Mouse (Mus musculus): Measurements from ENCODE around the gene Hdac7.
A peak's percentile ranks its signal among the peaks of the same experiment; 100 is the strongest.

Gene Hdac7

DNA sequence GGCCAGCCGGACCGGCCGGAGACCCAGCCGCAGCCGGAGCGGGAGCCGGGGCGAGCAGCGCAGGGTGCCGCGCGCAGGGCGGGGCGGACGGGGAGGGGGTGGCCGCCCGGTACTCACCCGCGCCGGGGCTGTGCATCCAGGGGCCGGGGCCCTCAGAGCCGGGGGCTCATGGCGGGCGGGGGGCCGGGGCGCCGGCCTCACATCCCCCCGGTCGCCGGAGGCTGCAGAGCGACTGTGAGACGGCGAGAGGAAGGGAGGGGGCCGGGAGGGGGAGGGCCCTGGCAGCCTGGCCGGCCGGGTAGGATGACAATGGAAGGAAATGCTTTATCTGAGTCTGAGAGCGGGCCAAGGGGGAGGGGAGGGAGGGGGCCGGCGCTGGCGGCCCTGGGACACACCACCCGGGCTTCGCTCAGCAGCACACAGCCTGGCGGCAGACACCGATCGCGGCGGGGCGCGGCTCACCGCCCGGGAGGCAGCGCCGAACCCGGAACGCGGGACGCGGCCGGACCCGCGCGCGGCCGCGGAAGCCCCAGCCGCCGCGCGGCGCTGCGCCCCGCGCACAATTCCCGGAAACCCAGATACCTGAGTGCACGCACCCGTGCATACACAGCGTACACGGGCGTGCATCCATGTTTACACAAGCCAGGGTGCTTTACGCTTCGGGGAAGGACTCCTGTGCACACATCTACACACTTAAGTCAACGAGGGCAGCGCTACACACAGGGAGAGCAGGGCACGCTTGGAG, 12.9 kb downstream of the Hdac7 start:
- DNase-seq = peak; percentile 75

DNA sequence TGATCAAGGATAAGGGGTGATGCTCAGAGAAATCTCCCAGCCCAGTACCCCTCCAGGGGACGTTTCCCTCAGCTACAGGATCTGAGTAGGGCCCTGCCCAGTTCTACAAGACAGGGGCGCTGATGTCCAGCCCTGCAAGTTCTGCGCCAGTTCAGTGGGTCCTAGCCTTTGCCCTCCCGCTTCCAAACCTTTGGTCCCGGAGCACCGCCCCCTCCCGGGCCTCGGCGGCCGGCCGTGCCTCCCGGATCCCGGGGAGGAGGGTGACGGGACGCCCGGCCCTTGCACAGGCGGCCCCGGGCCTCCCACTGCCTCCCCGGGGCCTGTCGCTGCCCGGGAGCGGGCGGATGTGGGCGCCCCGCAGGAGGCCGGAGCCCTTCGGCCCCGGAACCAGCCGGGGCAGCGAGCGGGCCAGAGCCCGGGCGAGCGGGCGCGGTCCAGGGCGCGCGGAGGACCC, 13.5 kb downstream of the Hdac7 start:
- DNase-seq = peak; percentile 61

GRCm38 (mm10) chr15:97830253-97830787, 14.0 kb downstream of the Hdac7 start:
- no peak for DNase-seq

DNA sequence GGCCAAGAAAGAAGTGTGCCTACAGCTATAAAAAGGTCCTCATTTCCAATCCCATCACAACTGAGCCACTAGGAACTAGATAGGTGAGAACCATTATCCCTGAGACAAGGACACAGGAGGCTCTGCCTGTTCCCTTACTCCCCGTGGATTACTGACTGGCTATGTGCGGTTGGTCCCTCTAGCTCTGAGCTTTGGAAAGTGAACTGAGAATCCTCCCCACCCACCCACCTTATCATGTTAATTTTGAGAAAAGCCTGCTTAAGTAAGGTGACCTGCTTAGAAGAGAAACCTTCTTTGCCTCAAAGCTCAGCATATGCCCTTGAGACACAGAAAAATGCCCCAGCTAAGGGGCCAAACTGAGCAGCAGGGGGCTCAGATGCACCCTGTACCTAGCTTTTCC, 14.9 kb downstream of the Hdac7 start:
- no peak for DNase-seq

DNA sequence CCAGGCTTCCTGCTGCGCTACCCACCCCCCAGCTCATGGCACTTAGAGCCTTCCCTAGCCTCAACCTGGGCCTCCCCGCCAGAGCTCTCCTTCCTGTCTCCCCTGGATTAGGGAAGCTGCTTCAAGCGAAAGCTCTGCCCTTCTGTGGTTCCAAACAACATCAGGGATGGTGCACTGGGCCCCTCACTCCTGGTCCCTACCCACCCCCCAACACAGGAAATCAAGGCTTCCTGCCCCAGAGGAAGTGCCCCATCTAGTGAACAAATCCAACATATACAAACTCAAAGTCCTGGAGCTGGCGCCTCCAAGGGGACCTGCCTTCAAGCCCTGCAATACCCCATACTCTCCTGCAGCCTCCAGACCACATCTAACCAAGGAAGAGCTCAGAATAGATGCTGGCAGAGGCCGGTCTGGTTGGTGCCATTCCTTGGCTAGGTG, 15.4 kb downstream of the Hdac7 start:
- DNase-seq = peak; percentile 74

DNA sequence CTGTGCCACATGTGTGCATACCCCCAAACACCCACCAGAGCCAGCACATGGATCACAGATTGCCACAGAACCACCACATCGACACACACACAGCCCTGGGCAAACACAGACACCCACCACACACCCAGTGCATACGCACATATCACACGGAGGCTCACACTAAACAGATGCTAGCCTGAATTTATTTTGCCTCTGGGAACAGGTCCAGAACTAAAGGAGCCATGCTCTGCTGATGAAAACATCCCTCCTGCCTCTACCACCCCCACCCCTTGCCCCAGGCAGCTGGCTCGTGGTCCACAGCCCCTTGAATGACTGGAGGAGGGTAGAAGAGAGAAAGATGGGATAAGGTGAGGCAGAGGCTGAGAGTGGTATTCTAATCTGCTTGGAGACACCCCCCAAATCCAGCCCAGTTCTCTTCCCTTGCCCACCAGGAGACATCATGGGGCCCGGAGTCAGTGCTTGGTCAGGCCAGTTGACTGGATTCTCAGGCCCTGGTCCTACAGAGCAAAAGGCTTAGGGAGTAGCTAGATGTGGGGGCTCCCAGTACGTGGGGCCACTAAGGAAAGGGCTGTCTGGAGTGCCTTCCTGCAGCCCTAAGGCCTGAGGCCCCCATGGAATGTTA, 16.0 kb downstream of the Hdac7 start:
- no peak for DNase-seq

GRCm38 (mm10) chr15:97827401-97827800, 16.9 kb downstream of the Hdac7 start:
- DNase-seq = no peak

DNA sequence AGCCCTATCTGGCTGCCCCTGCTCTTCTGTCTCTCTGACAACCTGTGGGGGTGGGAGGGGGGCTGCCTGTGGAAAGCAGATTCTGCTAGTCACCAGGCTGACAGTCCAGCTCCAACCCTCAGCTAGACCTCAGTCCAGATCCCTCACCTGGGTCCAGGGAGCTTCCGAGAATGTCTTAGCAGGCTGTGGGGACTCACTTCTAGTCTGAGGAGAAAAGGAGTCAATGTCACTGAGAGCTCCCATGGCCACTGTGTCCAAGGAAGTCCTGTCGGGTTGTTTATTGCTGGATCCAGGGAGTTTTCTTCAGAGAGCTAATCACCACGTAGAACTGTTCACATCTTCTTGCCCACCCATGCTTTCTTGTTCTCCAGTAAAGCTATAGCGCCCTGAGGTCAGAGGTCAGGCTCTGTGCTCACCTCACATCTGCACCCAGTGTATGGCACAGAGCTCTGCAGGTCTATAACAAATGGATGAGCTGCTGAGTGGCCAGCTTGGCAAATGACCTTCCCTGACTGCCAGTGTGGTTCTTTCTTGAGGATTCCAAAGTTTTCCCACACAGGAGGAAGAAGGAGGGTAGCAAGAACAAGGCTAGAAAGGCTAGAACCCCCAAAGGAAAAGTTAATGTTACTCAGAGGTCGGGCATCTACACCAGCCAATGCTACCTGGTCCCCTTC, 17.6 kb downstream of the Hdac7 start:
- no peak for DNase-seq

GRCm38 (mm10) chr15:97825941-97826587, 18.2 kb downstream of the Hdac7 start:
- peak; percentile 61 for DNase-seq

- DNase-seq = peak; percentile 95
These were observed 19.0 kb downstream of the Hdac7 start for GRCm38 (mm10) chr15:97825071-97825940.

GRCm38 (mm10) chr15:97824042-97824441, 20.3 kb downstream of the Hdac7 start:
- no peak for DNase-seq

DNA sequence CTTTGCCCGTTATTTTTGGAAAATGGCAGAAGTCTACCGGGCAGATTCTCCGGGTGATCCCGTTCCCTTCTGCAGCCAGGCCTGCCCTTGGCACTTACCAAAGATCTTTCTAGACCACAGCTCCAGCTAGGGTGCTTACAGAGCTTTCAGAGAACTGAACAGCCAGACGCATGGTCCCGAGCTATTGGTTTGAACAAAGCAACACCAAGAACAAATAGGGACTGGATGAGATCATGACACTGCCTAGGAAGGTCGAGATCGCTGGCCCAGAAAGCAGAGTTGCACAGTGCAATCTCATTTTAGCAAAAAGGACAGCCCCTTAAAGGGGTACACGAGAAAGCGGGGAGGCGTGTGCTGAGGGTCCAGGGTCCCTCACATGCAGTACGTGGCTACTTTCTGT, 20.8 kb downstream of the Hdac7 start:
- no peak for DNase-seq

- DNase-seq = no peak
These were observed 21.6 kb downstream of the Hdac7 start for GRCm38 (mm10) chr15:97822545-97823228.

DNA sequence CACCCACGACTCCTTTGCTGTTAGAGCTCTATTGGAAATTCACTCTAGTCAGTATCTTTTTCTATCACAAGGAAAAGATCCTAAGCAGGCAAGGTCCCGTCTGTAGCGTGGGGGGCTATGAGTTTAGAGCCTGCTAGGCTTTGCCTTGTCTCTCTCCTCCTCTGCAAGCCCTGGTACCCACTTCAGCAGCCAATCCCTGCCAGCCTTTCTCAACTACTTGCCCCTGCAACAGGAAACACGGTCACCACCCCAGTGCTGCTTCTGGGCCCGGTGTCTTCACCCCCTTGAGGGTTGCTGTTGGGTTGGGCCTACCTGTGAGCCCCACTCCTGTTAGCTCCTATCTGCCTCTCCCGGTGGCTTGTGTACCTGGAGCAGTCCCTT, 22.3 kb downstream of the Hdac7 start:
- DNase-seq = peak; percentile 78

DNA sequence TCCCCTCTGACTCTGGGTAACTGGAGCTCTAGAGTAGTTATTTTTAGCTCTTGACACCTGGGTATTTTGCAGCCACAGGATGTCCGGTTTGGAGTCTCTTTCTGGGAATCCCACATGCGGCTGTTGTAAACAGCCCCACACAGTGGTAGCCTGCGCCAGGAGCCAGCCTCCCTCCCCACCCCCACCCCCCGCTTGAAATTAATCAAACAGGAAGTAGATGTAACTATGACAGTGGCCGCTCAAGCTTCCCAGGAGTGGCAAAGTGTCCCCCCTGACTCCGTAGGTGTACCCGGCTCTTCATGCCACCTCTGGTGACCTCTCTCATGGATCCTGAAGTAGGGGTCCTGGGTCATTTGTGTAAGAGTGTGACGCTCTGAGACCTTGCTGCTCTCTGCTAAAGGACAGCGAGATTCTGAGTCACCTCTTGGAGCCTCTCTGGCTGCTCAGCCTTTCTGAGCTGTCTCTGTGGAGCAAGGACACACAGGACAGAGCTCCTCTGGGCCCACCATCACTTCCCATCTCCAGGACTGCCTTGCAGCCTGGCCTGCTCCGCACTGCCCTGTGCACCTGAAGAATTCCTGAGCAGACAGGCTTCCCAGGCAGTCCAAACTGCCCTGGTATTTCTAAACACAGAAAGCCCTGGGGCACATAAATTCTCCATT, 22.9 kb downstream of the Hdac7 start:
- DNase-seq = peak; percentile 45

- DNase-seq = no peak
These were observed 24.4 kb downstream of the Hdac7 start for GRCm38 (mm10) chr15:97819937-97820336.

DNA sequence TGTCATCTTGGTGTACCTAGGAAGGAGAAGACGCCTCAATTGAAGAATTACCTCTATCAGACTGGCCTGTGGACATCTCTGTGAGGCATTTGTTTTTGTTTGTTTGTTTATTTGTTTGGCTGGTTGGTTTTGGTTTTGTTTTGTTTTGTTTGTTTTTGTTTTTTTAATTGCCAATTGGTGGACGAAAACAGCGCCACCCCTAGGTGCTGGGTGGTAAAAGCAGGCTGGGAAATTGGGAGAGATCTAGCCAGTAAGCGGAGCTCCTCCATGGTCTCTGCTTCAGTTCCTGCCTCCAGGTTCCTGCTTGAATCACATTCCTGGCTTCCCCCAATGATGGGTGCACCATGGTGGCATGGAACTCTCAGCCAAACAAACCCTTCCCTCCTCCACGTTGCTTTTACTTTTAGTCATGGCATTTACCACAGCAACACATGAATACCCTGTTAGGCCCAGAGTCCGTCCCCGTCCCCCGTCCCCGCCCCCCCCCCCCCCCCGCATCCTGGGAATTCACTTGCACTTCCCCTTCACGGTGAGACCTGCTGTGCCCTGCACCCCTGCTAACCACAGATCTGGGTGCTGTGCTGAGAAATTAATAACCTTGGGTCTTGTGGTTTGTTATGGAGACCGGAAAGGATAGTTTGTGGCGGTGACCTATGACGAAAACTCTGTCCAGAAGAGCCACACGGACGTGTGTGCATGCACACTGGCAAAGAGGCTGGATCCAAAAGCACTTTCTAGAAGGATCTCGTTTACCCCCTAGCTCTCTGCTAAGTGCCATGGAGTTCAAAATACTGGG, 27.9 kb downstream of the Hdac7 start:
- DNase-seq = no peak

GRCm38 (mm10) chr15:97815254-97815653, 29.0 kb downstream of the Hdac7 start:
- no peak for DNase-seq

DNA sequence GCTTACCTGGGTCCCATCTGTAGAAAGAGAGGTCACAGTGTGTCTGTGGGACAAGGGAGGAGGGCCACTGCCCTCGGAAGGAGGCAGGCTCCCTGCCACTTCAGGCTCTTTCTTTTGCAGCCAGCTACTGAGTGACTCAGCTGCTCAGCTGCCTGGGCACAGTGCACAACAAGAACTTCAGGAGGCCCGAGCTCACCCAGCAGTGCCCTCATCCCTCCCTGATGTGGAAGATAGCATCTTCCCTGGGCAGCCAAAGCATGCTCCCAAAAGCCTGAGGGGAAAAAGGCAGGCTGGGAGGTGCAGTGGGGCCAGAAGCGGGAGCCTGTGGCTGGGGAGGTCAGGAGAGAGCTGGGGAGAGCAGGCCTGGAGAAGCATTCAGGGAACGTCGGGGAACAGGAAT, 29.6 kb downstream of the Hdac7 start:
- DNase-seq = no peak
